8 mouse cellular contexts compared by ENCODE assay signal in genomic region chr3:101603194-101603593, GRCm38 (mm10). TPM values are rescaled to one million over a fixed set of nuclear protein-coding genes. Genes with fewer than 3 reads are reported as not detected.
DNase-seq lines count a peak whose midpoint lies in the region; ATAC-seq and TF ChIP-seq lines count a peak whose summit lies in the region.

No protein-coding gene starts in this region.

- H3K36me3 ChIP-seq in testis, adult 2 months (ENCODE audit: control insufficient read depth, insufficient read depth, low read length) = no peaks in the 10 kb centered on the region
- H3K36me3 ChIP-seq in limb, embryonic 14.5 days (ENCODE audit: control insufficient read depth, insufficient read depth, low read length) = no peaks in the 10 kb centered on the region

- TF ChIP-seq POLR2A in testis, adult 2 months (IDR thresholded peaks at IDR 0.05; ENCODE audit: control insufficient read depth, low read depth, low read length) = no peak
- no peak for TF ChIP-seq POLR2A in limb, embryonic 14.5 days (IDR thresholded peaks at IDR 0.05; ENCODE audit: borderline replicate concordance, extremely low read depth, insufficient read depth, insufficient read length)

- H3K9ac ChIP-seq in limb, embryonic 14.5 days (ENCODE audit: low read depth, low read length, severe bottlenecking) = peak overlapping the region; percentile 95

- peak; percentile 39 for DNase-seq in adrenal gland, adult 2 months
- DNase-seq in adrenal gland, adult (ENCODE audit: inconsistent age in 2 of 2, low spot score in 1 of 2) = no peak
- DNase-seq in testis, postnatal 10 days (ENCODE audit: low spot score) = no peak
- no peak for DNase-seq in limb, embryonic 14.5 days (ENCODE audit: low spot score)
- no peak for DNase-seq in frontal cortex, postnatal 25 days (ENCODE audit: low spot score in 2 of 2)
- DNase-seq in B cell, adult 2 months = no peak

- H3K4me1 ChIP-seq in testis, adult 2 months (ENCODE audit: control insufficient read depth, insufficient read depth, low read length) = peaks cover 16% of the 10 kb centered on the region
- peaks cover 61% of the 10 kb centered on the region for H3K4me1 ChIP-seq in limb, embryonic 14.5 days (ENCODE audit: control insufficient read depth, insufficient read depth, low read length)

- H3K4me3 ChIP-seq in testis, adult 2 months (ENCODE audit: control insufficient read depth, low read depth, low read length) = peak overlapping the region; percentile 89
- H3K4me3 ChIP-seq in limb, embryonic 14.5 days (replicated peaks; ENCODE audit: low read length) = peak overlapping the region; percentile 97

- peak overlapping the region; percentile 78 for H3K4me2 ChIP-seq in limb, embryonic 14.5 days (replicated peaks; ENCODE audit: low read depth, low read length, severe bottlenecking)

- ATAC-seq in limb, embryonic 14.5 days (ENCODE audit: low FRiP score, low read depth) = no peak
- no peak for ATAC-seq in monocyte, adult 5-6 weeks (replicated peaks; ENCODE audit: insufficient number of reproducible peaks, low FRiP score, low TSS enrichment, poor library complexity, severe bottlenecking)

- WGBS in limb, embryonic 14.5 days = 34% methylated on average over 7 of the region's 7 CpGs

- peak overlapping the region; percentile 81; the same call in 1 of the 2 replicates for H3K27ac ChIP-seq in testis, adult 2 months (ENCODE audit: control insufficient read depth, insufficient read depth, low read depth, low read length)
- peak overlapping the region; percentile 98; the same call in 1 of the 2 replicates for H3K27ac ChIP-seq in limb, embryonic 14.5 days (replicated peaks; ENCODE audit: low read depth, low read length)

- TF ChIP-seq CTCF in testis, adult 2 months (IDR thresholded peaks at IDR 0.05; ENCODE audit: control insufficient read depth, insufficient read depth, insufficient replicate concordance, low read depth, low read length) = no peak

- no peaks in the 10 kb centered on the region for H3K9me3 ChIP-seq in limb, embryonic 14.5 days (ENCODE audit: control insufficient read depth, low read length)

- H3K27me3 ChIP-seq in testis, adult 2 months (ENCODE audit: control insufficient read depth, insufficient read depth, low read length) = peaks cover 4% of the 10 kb centered on the region
- H3K27me3 ChIP-seq in limb, embryonic 14.5 days (ENCODE audit: control insufficient read depth, insufficient read depth, low read length) = peaks cover 7% of the 10 kb centered on the region; the same call in 1 of the 2 replicates

RNA-seq across cellular contexts. Expression of gene Atp1a1, which starts 1.3 kb away (rescaled TPM):
- total RNA-seq in adrenal gland, adult 2 months (2021) = 1,000 to 10,000 TPM in 1 of 2 experiments, 100 to 1,000 TPM in 1; 611 to 1,035 TPM
- polyA plus RNA-seq in adrenal gland, adult 2 months (2012; rRNA removed) = 301 and 380 TPM in 2 replicates
- 54.7 and 57.0 TPM in 2 replicates for polyA plus RNA-seq in testis, adult 2 months (2012; rRNA removed)
- 157 and 167 TPM in 2 replicates for polyA plus RNA-seq in limb, embryonic 14.5 days (2012; rRNA removed)
- 128 and 129 TPM in 2 replicates for polyA plus RNA-seq in limb, embryonic 14.5 days (2014; fragmentation: Nextera tagmentation; extraction: Ambion mirVana)
- total RNA-seq in monocyte, adult 5-6 weeks (2017) = 400 to 470 TPM (median 447 TPM) in 3 replicates
